Mouse (Mus musculus): ENCODE results near the gene Arhgef3.

DNA sequence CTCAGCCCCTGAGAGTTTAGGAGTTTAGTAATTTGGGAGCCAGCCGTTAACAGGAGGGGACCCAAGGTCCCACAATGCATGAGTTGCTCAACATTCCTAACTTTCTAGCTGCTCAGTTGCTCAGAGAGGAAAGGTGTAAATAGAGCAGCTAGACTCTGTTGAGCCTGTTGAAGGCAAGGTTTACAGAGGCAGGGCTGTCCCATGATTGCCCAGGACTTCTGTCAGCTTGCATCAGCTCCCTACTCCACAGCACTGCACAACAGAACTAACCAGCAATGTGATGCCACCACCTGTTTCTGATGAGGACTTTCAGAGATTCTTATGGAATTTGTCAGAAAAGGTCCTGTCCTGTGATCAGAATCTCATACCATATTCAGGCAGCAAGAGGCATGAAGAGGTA is 197.7 kb downstream of the Arhgef3 start:
- no peak for TF ChIP-seq CTCF (IDR thresholded peaks at IDR 0.05; ENCODE audit: low read depth, low read length)
- TF ChIP-seq POLR2A (IDR thresholded peaks at IDR 0.05; ENCODE audit: insufficient read depth, low read length), result no peak
